Mouse (Mus musculus): ENCODE data around the gene Tlr9.

Tlr9 gene

GRCm38 (mm10) chr9:106268421-106268820 lies 46.0 kb downstream of the Tlr9 start:
- no peak for DNase-seq (ENCODE audit: low spot score)

GRCm38 (mm10) chr9:106269076-106269788 lies 46.8 kb downstream of the Tlr9 start:
- no peak for DNase-seq (ENCODE audit: low spot score)

GRCm38 (mm10) chr9:106269879-106270278 lies 47.5 kb downstream of the Tlr9 start:
- DNase-seq (ENCODE audit: low spot score), result no peak

GRCm38 (mm10) chr9:106270656-106271055 lies 48.3 kb downstream of the Tlr9 start:
- no peak for DNase-seq (ENCODE audit: low spot score)

GRCm38 (mm10) chr9:106272288-106272687 lies 49.9 kb downstream of the Tlr9 start:
- DNase-seq (ENCODE audit: low spot score), result no peak

- DNase-seq (ENCODE audit: low spot score), result no peak
These were observed 50.9 kb downstream of the Tlr9 start for GRCm38 (mm10) chr9:106273276-106273675.

GRCm38 (mm10) chr9:106273791-106274190 lies 51.4 kb downstream of the Tlr9 start:
- DNase-seq (ENCODE audit: low spot score), result no peak

- DNase-seq (ENCODE audit: low spot score), result no peak
These were observed 52.3 kb downstream of the Tlr9 start for GRCm38 (mm10) chr9:106274652-106275180.

- no peak for DNase-seq (ENCODE audit: low spot score)
These were observed 53.4 kb downstream of the Tlr9 start for GRCm38 (mm10) chr9:106275806-106276205.

Measured in ovary, postnatal 36 days (tissue).